Mouse (Mus musculus) splenic B cell, adult 2 months (primary cell): ENCODE results near the gene Cxadr.

ENCODE experiments used
- DNase-seq: peaks from one replicate; pipeline ENCODE4 v3.0.0-alpha.2; 2011; ENCODE audit warnings: low read depth, low spot score
- H3K27me3 ChIP-seq: 2 replicates; pipeline ENCODE4 v1.6.1; 2012; ENCODE audit warnings: mild to moderate bottlenecking, low read length, moderate library complexity, mixed read lengths; ENCODE audit not compliant: control insufficient read depth, poor library complexity, insufficient read depth, severe bottlenecking
- H3K36me3 ChIP-seq: 2 replicates; pipeline ENCODE4 v1.6.1; 2012; ENCODE audit warnings: mild to moderate bottlenecking, low read length, moderate library complexity, mixed read lengths; ENCODE audit not compliant: control insufficient read depth, poor library complexity, insufficient read depth, severe bottlenecking

The Cxadr gene

DNA sequence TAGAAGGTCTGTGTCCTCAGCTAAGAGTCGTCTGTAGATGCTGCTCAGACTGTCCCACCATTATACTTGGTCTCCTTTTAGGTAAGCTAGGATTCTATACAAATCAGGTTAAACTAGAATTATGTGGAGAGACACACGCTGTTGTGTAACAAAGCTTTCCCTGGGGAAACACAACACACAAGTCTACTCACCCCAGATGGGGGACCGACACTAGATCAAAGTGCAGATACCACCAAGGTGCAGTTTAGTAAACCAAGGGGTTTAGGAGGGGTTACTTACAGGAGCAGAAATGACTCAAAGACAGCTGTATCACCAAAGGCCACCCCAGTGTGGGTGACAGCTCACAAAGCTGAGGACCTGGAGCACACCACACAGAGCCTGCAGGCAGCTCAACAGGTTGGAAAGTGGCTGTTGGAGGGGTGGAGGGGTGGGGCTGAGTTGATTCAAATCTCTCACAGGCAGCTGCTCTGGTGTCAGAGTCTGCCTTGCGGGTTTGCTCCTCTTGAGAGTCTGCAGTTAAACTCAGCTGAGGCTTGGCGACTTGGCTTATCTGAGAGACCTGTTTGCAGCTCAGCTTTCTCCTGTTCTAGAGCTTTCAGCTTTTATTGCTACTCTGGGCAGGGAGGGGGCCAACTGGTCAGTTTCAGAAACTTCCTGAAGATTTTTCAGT is 6.5 kb upstream of the Cxadr start:
- Histone ChIP-seq H3K27me3 (no peaks in the 10 kb centered on the region), H3K36me3 (no peaks in the 10 kb centered on the region)
- no peak for DNase-seq

- no peak for DNase-seq
- Histone ChIP-seq H3K27me3 (no peaks in the 10 kb centered on the region), H3K36me3 (no peaks in the 10 kb centered on the region)
Observed at GRCm38 (mm10) chr16:78295601-78296000, 5.7 kb upstream of the Cxadr start.

- no peaks in the 10 kb centered on the region for H3K36me3 ChIP-seq
- no peaks in the 10 kb centered on the region for H3K27me3 ChIP-seq
- no peak for DNase-seq
Observed at GRCm38 (mm10) chr16:78296114-78296513, 5.2 kb upstream of the Cxadr start.

- peak; percentile 1 for DNase-seq
- Histone ChIP-seq H3K36me3 (no peaks in the 10 kb centered on the region), H3K27me3 (no peaks in the 10 kb centered on the region)
Observed at GRCm38 (mm10) chr16:78301831-78302677, 765 bp downstream of the Cxadr start.

GRCm38 (mm10) chr16:78302678-78303050 is 1.4 kb downstream of the Cxadr start:
- H3K27me3 ChIP-seq, result no peaks in the 10 kb centered on the region
- no peaks in the 10 kb centered on the region for H3K36me3 ChIP-seq
- no peak for DNase-seq

DNA sequence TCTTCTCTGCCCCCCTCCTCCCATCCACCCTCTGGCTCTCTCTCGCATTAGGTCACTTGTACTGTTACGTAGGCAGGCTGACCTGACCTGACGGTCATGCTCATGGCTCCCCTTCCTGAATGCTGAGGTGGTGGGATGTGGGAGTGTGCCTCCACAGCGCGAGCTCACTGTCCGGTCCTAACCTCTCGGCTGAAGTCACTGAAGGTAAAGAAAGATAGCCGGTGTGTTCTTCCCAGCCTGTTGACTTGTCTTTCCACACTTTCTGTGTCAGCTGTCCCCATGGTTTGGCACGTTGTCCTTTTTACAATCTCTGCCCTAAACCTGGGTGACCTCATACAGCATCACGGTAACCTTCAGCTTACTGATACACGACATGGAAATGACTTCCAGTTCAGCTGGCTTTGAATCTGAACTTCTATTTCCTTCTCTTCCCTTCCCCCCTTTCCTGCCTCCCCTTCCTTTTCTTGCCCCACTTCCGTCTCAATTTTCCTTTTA is 4.4 kb downstream of the Cxadr start:
- Histone ChIP-seq H3K27me3 (no peaks in the 10 kb centered on the region), H3K36me3 (no peaks in the 10 kb centered on the region)
- no peak for DNase-seq

- H3K27me3 ChIP-seq, result no peaks in the 10 kb centered on the region
- no peak for DNase-seq
Observed at GRCm38 (mm10) chr16:78306606-78307005, 5.3 kb downstream of the Cxadr start.

DNA sequence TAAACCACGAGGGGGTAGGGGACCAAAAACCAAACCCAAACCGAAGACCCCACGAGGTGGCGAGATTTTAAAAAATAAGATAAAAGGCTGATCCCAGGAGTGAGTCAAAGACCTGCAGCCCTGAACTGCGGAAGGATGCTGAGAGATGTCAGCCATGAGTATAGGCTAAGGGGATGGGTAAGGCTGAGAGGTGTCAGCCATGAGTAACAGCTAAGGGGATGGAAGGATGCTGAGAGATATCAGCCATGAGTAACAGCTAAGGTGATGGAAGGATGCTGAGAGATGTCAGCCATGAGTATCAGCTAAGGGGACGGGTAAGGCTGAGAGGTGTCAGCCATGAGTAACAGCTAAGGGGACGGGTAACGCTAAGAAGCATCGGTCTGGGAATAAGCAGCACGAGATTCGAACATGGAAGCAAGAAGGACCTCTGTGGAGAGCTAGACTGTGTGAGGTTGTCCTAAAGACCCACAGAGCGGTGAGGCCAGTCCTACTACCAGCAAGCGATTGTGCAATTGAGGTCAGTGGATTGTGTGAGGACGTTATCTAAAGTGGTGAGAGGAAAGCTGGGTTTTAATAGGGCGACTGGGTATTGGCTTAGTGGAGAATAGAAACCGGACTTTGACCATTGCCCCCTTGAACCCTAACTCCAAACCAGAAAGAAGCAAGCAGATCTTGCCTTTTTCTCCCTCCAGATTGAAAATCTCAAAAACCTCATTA is 6.3 kb downstream of the Cxadr start:
- Histone ChIP-seq H3K36me3 (no peaks in the 10 kb centered on the region), H3K27me3 (no peaks in the 10 kb centered on the region)
- no peak for DNase-seq

More at GRCm38 (mm10) chr16:78306606-78307005, 5.3 kb downstream of the Cxadr start:
- no peaks in the 10 kb centered on the region for H3K36me3 ChIP-seq

DNA sequence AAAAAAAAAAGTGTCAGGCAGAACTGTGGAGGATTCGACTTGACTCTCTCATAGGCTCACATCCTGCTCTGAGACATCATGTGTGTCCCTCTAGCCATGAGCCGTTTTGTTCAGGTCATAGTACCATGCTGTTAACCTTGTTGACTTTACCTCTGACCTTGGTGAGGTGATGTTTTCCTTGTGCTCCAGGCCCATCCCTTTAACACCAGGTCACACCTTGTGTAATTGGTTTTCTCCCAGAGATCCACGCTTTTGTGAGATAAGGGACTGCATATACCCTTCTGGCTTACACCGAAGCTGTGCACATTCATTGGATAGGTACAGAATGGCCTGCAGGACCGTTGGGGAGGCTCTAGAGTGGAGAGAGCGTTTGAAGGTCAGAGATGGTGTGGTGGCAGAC is 8.0 kb downstream of the Cxadr start:
- no peaks in the 10 kb centered on the region for H3K27me3 ChIP-seq
- DNase-seq, result no peak
- H3K36me3 ChIP-seq, result no peaks in the 10 kb centered on the region

- DNase-seq, result no peak
- H3K27me3 ChIP-seq, result no peaks in the 10 kb centered on the region
Observed at GRCm38 (mm10) chr16:78313135-78313887, 12.0 kb downstream of the Cxadr start.

DNA sequence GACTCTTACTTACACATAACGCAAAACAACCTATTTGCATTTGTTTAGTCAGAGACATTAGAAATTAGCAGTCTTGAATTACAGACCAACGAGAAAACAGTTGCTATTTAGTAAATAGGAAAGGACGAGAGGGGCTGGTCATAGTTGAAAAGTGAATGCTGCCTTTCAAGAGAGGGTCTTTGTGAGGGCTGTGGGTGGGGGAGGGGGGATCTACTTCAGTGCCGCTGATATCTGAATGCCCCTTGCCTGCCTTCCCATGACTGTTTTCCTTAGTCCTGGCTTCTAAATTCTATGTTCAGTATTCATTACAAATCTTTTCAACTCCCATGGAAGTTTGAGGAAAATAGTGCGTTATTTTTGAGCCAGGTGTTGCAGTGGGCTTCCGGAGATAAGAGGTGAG is 12.7 kb downstream of the Cxadr start:
- Histone ChIP-seq H3K36me3 (no peaks in the 10 kb centered on the region), H3K27me3 (no peaks in the 10 kb centered on the region)
- no peak for DNase-seq

More at GRCm38 (mm10) chr16:78313135-78313887, 12.0 kb downstream of the Cxadr start:
- no peaks in the 10 kb centered on the region for H3K36me3 ChIP-seq

DNA sequence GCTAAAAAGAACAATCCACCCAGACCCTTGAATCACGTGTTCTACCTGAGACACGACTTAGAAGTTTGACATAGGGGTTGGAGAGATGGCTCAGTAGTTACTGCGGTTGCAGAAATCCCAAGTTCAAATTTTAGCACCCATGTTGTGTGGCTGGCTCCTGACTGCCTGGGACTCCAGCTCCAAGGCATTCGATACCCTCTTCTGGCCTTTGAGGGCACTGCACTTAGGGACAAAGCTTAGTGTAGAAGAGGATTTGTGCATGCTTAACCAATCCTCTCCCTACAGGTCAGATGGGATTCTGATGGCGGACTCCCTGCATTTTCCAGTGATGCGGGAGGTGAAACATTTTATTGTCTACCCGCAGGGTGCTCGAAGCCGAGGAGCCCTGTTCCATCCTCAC is 15.6 kb downstream of the Cxadr start:
- no peaks in the 10 kb centered on the region for H3K36me3 ChIP-seq
- peak; percentile 22 for DNase-seq
- H3K27me3 ChIP-seq, result no peaks in the 10 kb centered on the region

GRCm38 (mm10) chr16:78317960-78318359 is 16.7 kb downstream of the Cxadr start:
- DNase-seq, result no peak
- no peaks in the 10 kb centered on the region for H3K27me3 ChIP-seq
- H3K36me3 ChIP-seq, result no peaks in the 10 kb centered on the region

DNA sequence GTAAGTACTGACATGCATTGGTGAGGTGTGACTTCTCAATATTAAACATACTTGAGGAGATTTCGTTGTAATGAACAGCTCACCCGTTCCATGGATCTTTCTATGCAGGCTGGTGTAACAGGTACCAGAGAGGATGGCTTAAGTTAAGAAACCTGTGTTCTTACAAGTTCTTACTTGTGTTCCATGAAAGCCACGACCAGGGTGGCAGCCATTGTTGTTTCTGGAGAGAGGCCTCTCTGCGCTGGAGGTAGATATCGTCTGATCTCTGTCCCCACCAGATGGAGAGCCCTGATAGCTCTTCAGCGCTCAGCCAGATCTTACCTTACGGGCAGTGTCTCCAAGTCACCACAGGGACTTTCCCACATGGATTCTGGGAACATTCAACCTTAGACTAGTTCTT is 18.4 kb downstream of the Cxadr start:
- no peaks in the 10 kb centered on the region for H3K36me3 ChIP-seq
- H3K27me3 ChIP-seq, result no peaks in the 10 kb centered on the region
- DNase-seq, result no peak
